Mouse (Mus musculus): ENCODE results near the gene Ube2o.

DNA sequence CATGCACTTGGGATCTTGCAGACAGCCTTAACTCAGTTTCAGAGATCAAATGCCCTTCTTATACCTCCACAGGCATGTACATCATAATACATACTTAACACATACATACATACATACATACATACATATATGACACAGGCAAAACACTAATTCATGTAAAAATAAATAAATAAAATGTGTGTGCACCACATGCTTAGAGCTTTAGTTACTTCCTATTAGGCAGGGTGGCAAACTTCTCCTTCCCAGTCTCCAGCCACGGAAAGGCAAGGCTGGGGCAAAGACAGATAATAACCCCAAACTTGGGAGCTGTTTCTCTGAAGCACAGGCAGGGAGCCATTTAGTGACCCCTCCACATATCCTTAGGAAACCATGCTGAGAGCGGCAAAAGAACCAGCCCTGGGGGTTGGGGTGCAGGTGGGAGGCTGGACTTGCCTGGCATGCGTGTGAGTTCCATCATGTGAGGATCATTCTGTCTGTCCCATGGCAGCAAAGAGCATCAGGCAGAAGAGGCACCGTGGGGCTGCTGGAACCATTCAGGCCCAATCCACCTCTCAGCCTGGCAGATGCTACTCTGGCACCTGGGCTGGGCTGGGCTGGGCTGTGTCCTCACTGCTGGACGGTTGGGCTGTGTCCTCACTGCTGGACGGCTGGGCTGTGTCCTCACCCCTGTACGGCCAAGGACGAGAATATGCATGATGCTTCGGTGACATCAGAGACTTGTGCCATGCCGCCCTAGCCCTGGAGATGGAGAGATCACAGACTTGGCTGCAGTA lies 45.2 kb upstream of the Ube2o start, which contains the start of gene Rhbdf2:
- no peak for TF ChIP-seq CTCF (IDR thresholded peaks at IDR 0.05; ENCODE audit: control insufficient read depth, insufficient read depth, insufficient read length)
- TF ChIP-seq MYOG (IDR thresholded peaks at IDR 0.05; ENCODE audit: control insufficient read depth, extremely low read depth, insufficient read length), result no peak
- no peak for TF ChIP-seq USF1 (IDR thresholded peaks at IDR 0.05; ENCODE audit: low read depth)
- TF ChIP-seq MAX (IDR thresholded peaks at IDR 0.05), result no peak
- no peak for TF ChIP-seq MYOD1 (IDR thresholded peaks at IDR 0.05; ENCODE audit: control insufficient read depth, insufficient read length, low read depth)
- TF ChIP-seq FOSL1 (IDR thresholded peaks at IDR 0.05; ENCODE audit: insufficient read depth, low read length, poor library complexity, severe bottlenecking), result no peak
- TF ChIP-seq CEBPB (IDR thresholded peaks at IDR 0.05; ENCODE audit: low read depth), result no peak
